27 mouse cellular contexts compared by ENCODE assay signal in the genomic region with DNA sequence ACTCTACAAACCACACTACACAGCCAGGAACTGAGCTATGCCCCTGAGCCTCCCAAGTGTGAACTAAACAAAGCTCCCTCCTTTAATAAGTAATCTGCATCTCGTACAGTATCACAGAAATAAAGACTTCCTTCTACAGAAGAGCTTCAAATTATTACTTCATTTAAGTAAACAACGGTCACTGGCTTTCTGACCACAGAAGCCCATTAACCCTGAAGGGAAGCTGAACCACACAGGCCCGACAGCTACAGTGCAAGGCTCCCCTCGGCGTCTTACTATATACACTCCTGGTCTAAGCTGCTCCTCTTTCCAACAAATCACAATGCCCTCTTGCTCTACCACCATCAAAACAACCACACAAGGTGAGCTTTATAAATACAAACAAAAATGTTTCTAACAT. TPM values are rescaled to one million over a fixed set of nuclear protein-coding genes. Genes with fewer than 3 reads are reported as not detected.
A peak's percentile ranks its signal among the peaks of the same experiment; 100 is the strongest.
DNase-seq lines count a peak whose midpoint lies in the region; ATAC-seq and TF ChIP-seq lines count a peak whose summit lies in the region.
"Had no signal": no experiment of that assay in that cellular context is flagged by ENCODE, and none has a peak within 500 bp of the region (broad histone marks: within the 10 kb centered on the region; RNA-seq: fewer than 3 reads in every experiment).

No protein-coding gene starts in this region.

- H3K4me1 ChIP-seq in lung, postnatal 0 days (ENCODE audit: insufficient read depth, low read depth, low read length) = no peaks in the 10 kb centered on the region
- H3K4me1 ChIP-seq in stomach, postnatal 0 days (replicated peaks; ENCODE audit: control insufficient read depth, insufficient read depth) = no peaks in the 10 kb centered on the region
- H3K4me1 ChIP-seq in intestine, embryonic 16.5 days (ENCODE audit: control insufficient read depth, insufficient read depth, low read length) = no peaks in the 10 kb centered on the region

- H3K4me2 ChIP-seq in lung, postnatal 0 days (replicated peaks; ENCODE audit: low read depth, low read length) = no peak overlapping the region
- H3K4me2 ChIP-seq in stomach, postnatal 0 days (replicated peaks; ENCODE audit: low read depth) = no peak overlapping the region
- no peak overlapping the region for H3K4me2 ChIP-seq in intestine, embryonic 16.5 days (ENCODE audit: low read depth, low read length)
- H3K4me2 ChIP-seq: embryonic facial prominence, embryonic 12.5 days; forebrain, embryonic 13.5 days; forebrain, embryonic 15.5 days had no signal

- WGBS in lung, postnatal 0 days = 46% methylated on average over 5 of the region's 5 CpGs
- WGBS in stomach, postnatal 0 days = 59% methylated on average over 5 of the region's 5 CpGs
- WGBS in intestine, embryonic 16.5 days = 67% methylated on average over 5 of the region's 5 CpGs

- TF ChIP-seq EP300 in lung, postnatal 0 days (IDR thresholded peaks at IDR 0.05) = no peak
- no peak for TF ChIP-seq EP300 in stomach, postnatal 0 days (optimal IDR thresholded peaks at IDR 0.05)

- no peak for TF ChIP-seq CTCF in lung, postnatal 0 days (IDR thresholded peaks at IDR 0.05)
- TF ChIP-seq CTCF in stomach, postnatal 0 days (IDR thresholded peaks at IDR 0.05; ENCODE audit: low read depth) = no peak

- H3K36me3 ChIP-seq in lung, postnatal 0 days (ENCODE audit: insufficient read depth, low read length) = no peaks in the 10 kb centered on the region
- H3K36me3 ChIP-seq in stomach, postnatal 0 days (ENCODE audit: control insufficient read depth, insufficient read depth, low read length) = no peaks in the 10 kb centered on the region
- no peaks in the 10 kb centered on the region for H3K36me3 ChIP-seq in intestine, embryonic 16.5 days (ENCODE audit: control insufficient read depth, insufficient read depth, low read length)
- H3K36me3 ChIP-seq: forebrain, embryonic 15.5 days had no signal

- no peak for ATAC-seq in lung, postnatal 0 days
- ATAC-seq in granulocyte monocyte progenitor cell, adult 5-6 weeks (replicated peaks; ENCODE audit: poor library complexity, severe bottlenecking) = peak; percentile 50
- peak; percentile 54; the same call in 1 of the 2 replicates for ATAC-seq in stomach, postnatal 0 days (ENCODE audit: low FRiP score, low TSS enrichment)
- no peak for ATAC-seq in intestine, embryonic 16.5 days
- ATAC-seq: activated CD4-positive, CD25-positive, alpha-beta regulatory T cell, adult 4 months; CD4-positive, CD25-positive, alpha-beta regulatory T cell, adult 4 months; forebrain, embryonic 13.5 days; forebrain, embryonic 15.5 days; forebrain, postnatal 0 days; Patski had no signal

- H3K4me3 ChIP-seq in lung, postnatal 0 days (ENCODE audit: low read depth, low read length) = no peak overlapping the region
- H3K4me3 ChIP-seq in stomach, postnatal 0 days (ENCODE audit: low read depth, low read length) = no peak overlapping the region
- no peak overlapping the region for H3K4me3 ChIP-seq in intestine, embryonic 16.5 days (ENCODE audit: low read length)
- H3K4me3 ChIP-seq: embryonic facial prominence, embryonic 10.5 days; embryonic facial prominence, embryonic 12.5 days; forebrain, embryonic 13.5 days; forebrain, embryonic 15.5 days had no signal

- no peaks in the 10 kb centered on the region for H3K9me3 ChIP-seq in lung, postnatal 0 days (ENCODE audit: low read length)
- H3K9me3 ChIP-seq in stomach, postnatal 0 days (ENCODE audit: control insufficient read depth, low read length) = no peaks in the 10 kb centered on the region
- H3K9me3 ChIP-seq in intestine, embryonic 16.5 days (ENCODE audit: control insufficient read depth, low read length) = no peaks in the 10 kb centered on the region
- H3K9me3 ChIP-seq: embryonic facial prominence, embryonic 10.5 days; embryonic facial prominence, embryonic 12.5 days; forebrain, embryonic 13.5 days; forebrain, embryonic 15.5 days; G1E had no signal

- no peak overlapping the region for H3K9ac ChIP-seq in lung, postnatal 0 days (replicated peaks; ENCODE audit: low read depth)
- H3K9ac ChIP-seq in stomach, postnatal 0 days (ENCODE audit: low read length) = no peak overlapping the region
- H3K9ac ChIP-seq in intestine, embryonic 16.5 days (ENCODE audit: low read depth, low read length) = no peak overlapping the region
- H3K9ac ChIP-seq: embryonic facial prominence, embryonic 12.5 days; forebrain, embryonic 13.5 days; forebrain, embryonic 15.5 days; forebrain, postnatal 0 days had no signal

- DNase-seq in lung, postnatal 0 days (ENCODE audit: low spot score) = peak; percentile 25
- no peak for DNase-seq in lung, postnatal 36 days
- DNase-seq in 416B (ENCODE audit: low read depth) = peak; percentile 68
- DNase-seq in stomach, postnatal 0 days (ENCODE audit: low spot score) = no peak
- DNase-seq in cerebellum, postnatal 36 days = no peak
- DNase-seq: adrenal gland, adult 8-10 months; adrenal gland, postnatal 14 days; adrenal gland, postnatal 36 days; B cell, adult 2 months; cerebellum, adult 11-12 months; cerebellum, adult 2 months; cerebellum, adult 9-10 months; cerebellum, postnatal 10 days; cerebellum, postnatal 25 days; embryo, embryonic 11 days; forebrain, postnatal 0 days had no signal

- no peaks in the 10 kb centered on the region for H3K27me3 ChIP-seq in lung, postnatal 0 days (replicated peaks; ENCODE audit: insufficient read depth, low read length)
- no peaks in the 10 kb centered on the region for H3K27me3 ChIP-seq in stomach, postnatal 0 days (ENCODE audit: control insufficient read depth, insufficient read depth, low read length)
- H3K27me3 ChIP-seq in intestine, embryonic 16.5 days (replicated peaks; ENCODE audit: control insufficient read depth, insufficient read depth, low read length) = no peaks in the 10 kb centered on the region
- H3K27me3 ChIP-seq: CH12.LX; embryonic facial prominence, embryonic 12.5 days; forebrain, embryonic 13.5 days; forebrain, embryonic 15.5 days; Patski had no signal

- H3K27ac ChIP-seq in lung, postnatal 0 days (ENCODE audit: low read length) = no peak overlapping the region
- H3K27ac ChIP-seq in stomach, postnatal 0 days (replicated peaks) = no peak overlapping the region
- no peak overlapping the region for H3K27ac ChIP-seq in intestine, embryonic 16.5 days (ENCODE audit: low read length)
- H3K27ac ChIP-seq: embryonic facial prominence, embryonic 10.5 days; embryonic facial prominence, embryonic 12.5 days; forebrain, embryonic 13.5 days; forebrain, embryonic 15.5 days had no signal

RNA-seq across cellular contexts. Expression of a gene that starts 50.2 kb away (rescaled TPM):
- polyA plus RNA-seq in lung, postnatal 0 days (2015; fragmentation: Nextera tagmentation; extraction: Ambion mirVana) = 3.5 and 4.0 TPM in 2 replicates
- 4.1 and 8.3 TPM in 2 replicates for total RNA-seq in granulocyte monocyte progenitor cell, adult 5-6 weeks (2014; fragmentation: Nextera tagmentation)
- total RNA-seq in granulocyte monocyte progenitor cell, adult 5-6 weeks (2017) = 6.7 and 9.9 TPM in 2 replicates
- 5.9 and 6.3 TPM in 2 replicates for polyA plus RNA-seq in stomach, postnatal 0 days (2015; fragmentation: Nextera tagmentation; extraction: Ambion mirVana)
- 8.0 and 8.6 TPM in 2 replicates for polyA plus RNA-seq in intestine, embryonic 16.5 days (2015; fragmentation: Nextera tagmentation; extraction: Ambion mirVana)

Comparison
In these comparisons a context has a peak if more than half of its experiments do, and no peak if none do; other contexts are left out.
1. DNase-seq: peak in lung, postnatal 0 days (single experiment) and 416B (single experiment); none in lung, postnatal 36 days (single experiment), stomach, postnatal 0 days (single experiment) and cerebellum, postnatal 36 days (0 of 2).
2. ATAC-seq: peak in granulocyte monocyte progenitor cell, adult 5-6 weeks (single experiment) and stomach, postnatal 0 days (single experiment); none in lung, postnatal 0 days (single experiment) and intestine, embryonic 16.5 days (single experiment).